Mouse (Mus musculus): ENCODE results near the gene Shh. TPM values are rescaled to one million over a fixed set of nuclear protein-coding genes. Genes with fewer than 3 reads are reported as not detected.

Gene Shh
- polyA plus RNA-seq, 1 experiment from 2014 or later: 4.6 TPM

DNA sequence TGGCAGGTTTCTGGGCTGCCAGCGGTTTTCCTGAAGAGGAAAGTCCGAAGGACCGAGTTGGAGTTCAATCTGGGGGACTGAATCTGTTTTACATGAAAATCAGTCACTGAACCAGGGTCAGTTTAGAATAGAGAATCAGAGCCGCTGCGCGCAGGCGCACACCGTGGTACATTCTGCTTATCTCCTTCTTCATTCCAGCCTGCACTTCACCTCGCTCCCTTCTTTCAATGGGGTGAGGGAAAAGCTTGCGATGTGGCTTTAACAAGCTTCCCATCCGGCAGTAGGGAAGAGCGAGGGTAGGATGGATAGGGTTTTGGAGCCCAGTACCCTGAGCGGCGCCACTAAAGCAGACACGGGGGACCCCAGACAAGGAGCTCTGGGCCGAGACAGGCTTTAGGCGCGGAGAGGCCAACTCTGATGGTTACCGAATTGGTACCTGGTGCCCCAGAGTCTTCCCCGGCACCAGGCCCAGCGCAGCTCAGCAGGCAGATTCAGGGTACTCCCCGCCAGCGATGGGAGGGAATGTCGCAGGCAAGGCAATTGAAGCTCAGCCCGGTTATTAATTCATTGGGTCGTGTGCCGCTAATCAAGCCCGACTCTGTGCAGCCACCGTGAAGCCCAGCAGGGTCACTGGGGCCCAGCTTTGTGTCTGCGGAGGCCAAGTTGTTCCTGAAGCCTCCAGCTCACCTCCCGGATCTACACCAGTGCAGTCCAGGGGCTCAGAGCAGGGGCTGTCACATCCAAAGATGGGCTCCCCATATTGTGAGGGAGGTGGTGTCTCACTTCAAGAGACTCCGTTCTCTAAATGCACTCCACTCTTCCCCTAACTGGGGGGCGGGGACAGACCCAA lies 4.1 kb downstream of the Shh start:
- Histone ChIP-seq H3K9ac (replicated peaks; ENCODE audit: low read depth, low read length) (peak overlapping the region; percentile 65; the same call in 1 of the 2 replicates), H3K4me1 (ENCODE audit: control insufficient read depth, insufficient read depth, low read length) (peaks cover 9% of the 10 kb centered on the region; the same call in 1 of the 2 replicates), H3K4me2 (replicated peaks; ENCODE audit: low read depth, low read length) (peak overlapping the region; percentile 79), H3K9me3 (ENCODE audit: control insufficient read depth, low read depth, low read length) (no peaks in the 10 kb centered on the region), H3K4me3 (ENCODE audit: low read depth, low read length) (peak overlapping the region; percentile 60), H3K27ac (ENCODE audit: low read length) (peak overlapping the region; percentile 82), H3K36me3 (ENCODE audit: control insufficient read depth, insufficient read depth, low read length) (no peaks in the 10 kb centered on the region), H3K27me3 (ENCODE audit: control insufficient read depth, insufficient read depth, low read length) (peaks cover 83% of the 10 kb centered on the region)
- 3% methylated on average over 33 of the region's 33 CpGs for WGBS
- no peak for ATAC-seq (ENCODE audit: insufficient number of reproducible peaks, insufficient read depth, low FRiP score, low read depth)

DNA sequence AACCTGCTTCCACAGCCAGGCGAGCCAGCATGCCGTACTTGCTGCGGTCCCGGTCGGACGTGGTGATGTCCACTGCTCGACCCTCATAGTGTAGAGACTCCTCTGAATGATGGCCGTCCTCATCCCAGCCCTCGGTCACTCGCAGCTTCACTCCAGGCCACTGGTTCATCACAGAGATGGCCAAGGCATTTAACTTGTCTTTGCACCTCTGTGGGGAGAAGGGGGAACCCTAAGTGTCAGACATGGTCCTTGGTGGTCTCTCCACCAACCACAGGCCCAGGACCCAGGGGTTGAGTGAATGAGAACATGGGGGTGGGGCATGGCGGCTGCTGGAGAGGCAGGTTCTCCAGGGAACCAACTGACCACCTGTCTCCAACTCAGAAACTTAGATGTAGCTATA lies 5.7 kb downstream of the Shh start:
- Histone ChIP-seq H3K4me2 (replicated peaks; ENCODE audit: low read depth, low read length) (peak overlapping the region; percentile 79), H3K36me3 (ENCODE audit: control insufficient read depth, insufficient read depth, low read length) (no peaks in the 10 kb centered on the region), H3K4me3 (ENCODE audit: low read depth, low read length) (peak overlapping the region; percentile 60; the same call in 1 of the 2 replicates), H3K27ac (ENCODE audit: low read length) (peak overlapping the region; percentile 82; the same call in 1 of the 2 replicates), H3K27me3 (ENCODE audit: control insufficient read depth, insufficient read depth, low read length) (peaks cover 75% of the 10 kb centered on the region), H3K4me1 (ENCODE audit: control insufficient read depth, insufficient read depth, low read length) (peaks cover 12% of the 10 kb centered on the region; the same call in 1 of the 2 replicates), H3K9me3 (ENCODE audit: control insufficient read depth, low read depth, low read length) (no peaks in the 10 kb centered on the region), H3K9ac (replicated peaks; ENCODE audit: low read depth, low read length) (0 out of 2 replicates have a peak overlapping the region, but pooled peaks have one; percentile 4)
- WGBS: 15% methylated on average over 11 of the region's 11 CpGs
- no peak for ATAC-seq (ENCODE audit: insufficient number of reproducible peaks, insufficient read depth, low FRiP score, low read depth)

DNA sequence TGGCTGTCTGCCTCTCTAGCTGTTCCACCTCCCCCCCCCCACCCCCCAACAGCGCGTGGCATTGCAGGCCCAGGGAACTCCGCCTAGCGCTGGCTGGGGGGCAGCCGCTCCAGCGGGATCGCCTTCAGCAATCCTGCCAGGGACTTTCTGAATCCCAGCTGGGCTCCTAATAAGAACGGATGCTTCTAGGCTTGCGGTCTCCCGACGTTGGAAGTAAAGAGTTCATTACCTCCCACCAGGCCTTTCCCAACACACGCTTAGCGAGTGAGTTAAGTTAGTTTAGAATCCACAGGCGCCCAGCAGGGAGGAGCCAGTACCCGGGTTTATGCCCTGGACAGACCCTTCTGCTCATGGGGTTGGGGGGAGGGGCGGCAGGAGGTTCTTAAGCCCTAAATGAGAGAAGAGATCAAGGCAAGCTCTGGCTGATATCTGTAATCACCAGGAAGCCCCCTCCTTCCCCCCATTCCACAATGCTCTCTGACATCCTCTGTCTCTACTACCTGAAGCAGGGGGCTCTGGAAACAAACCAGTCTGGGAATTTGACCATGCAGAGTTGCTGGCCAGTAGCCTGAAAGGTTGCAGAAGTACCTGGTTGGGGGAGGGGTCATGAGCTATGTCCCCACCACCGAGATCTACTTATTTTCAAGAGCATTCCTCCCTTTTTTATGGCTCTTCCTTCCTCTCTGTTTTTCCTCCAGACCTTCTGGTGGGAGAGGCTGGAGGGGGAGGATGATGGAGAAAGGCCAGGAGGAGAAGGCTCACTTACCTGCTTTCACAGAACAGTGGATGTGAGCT lies 6.3 kb downstream of the Shh start:
- peak overlapping the region; percentile 60; the same call in 1 of the 2 replicates for H3K4me3 ChIP-seq (ENCODE audit: low read depth, low read length)
- H3K4me2 ChIP-seq (replicated peaks; ENCODE audit: low read depth, low read length): peak overlapping the region; percentile 79
- H3K36me3 ChIP-seq (ENCODE audit: control insufficient read depth, insufficient read depth, low read length): no peaks in the 10 kb centered on the region
- H3K9ac ChIP-seq (replicated peaks; ENCODE audit: low read depth, low read length): peak overlapping the region; percentile 10; the same call in 1 of the 2 replicates
- H3K27ac ChIP-seq (ENCODE audit: low read length): peak overlapping the region; percentile 82; the same call in 1 of the 2 replicates
- 2% methylated on average over 17 of the region's 17 CpGs for WGBS
- peaks cover 69% of the 10 kb centered on the region for H3K27me3 ChIP-seq (ENCODE audit: control insufficient read depth, insufficient read depth, low read length)
- no peaks in the 10 kb centered on the region for H3K9me3 ChIP-seq (ENCODE audit: control insufficient read depth, low read depth, low read length)
- ATAC-seq (ENCODE audit: insufficient number of reproducible peaks, insufficient read depth, low FRiP score, low read depth): no peak
- peaks cover 12% of the 10 kb centered on the region; the same call in 1 of the 2 replicates for H3K4me1 ChIP-seq (ENCODE audit: control insufficient read depth, insufficient read depth, low read length)

DNA sequence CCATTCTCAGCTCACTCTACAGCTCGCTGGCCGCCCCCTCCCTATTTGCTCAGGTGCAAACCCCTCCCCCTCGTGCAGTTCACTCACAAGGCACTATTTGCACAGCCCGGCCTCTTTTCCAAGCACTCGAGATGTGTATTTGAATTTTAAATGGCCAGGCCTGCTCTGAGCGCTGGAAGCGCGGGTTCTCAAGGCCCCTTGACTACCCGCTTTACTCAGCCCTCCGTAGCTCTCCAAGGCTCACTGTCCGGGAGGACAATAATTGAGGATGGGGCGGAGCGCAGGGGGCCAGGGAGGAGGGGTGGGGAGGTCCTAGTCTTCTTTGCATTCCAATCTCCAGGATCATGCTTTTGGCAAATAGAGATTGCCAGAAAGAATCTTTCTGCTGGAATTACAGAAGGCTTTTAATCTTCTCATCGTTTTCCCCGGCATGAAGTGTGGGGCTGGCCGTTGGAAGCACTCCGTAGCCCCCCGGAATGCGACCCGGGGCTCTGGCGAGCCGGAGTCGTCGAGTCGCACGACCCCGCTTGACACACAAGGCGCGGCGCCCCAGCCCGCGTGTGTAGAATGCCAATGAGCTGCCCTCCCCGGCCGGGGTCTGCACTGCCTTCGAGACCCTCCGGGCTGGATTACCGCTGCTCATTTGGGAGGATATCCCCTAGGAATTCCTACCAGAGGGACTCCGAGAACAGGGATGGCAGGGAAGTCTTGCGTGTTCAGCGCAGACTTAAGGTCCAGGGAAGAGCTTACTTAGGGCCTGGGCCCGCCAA lies 7.4 kb downstream of the Shh start:
- Histone ChIP-seq H3K9ac (replicated peaks; ENCODE audit: low read depth, low read length) (no peak overlapping the region; the same call in 1 of the 2 replicates), H3K4me3 (ENCODE audit: low read depth, low read length) (peak overlapping the region; percentile 60)

DNA sequence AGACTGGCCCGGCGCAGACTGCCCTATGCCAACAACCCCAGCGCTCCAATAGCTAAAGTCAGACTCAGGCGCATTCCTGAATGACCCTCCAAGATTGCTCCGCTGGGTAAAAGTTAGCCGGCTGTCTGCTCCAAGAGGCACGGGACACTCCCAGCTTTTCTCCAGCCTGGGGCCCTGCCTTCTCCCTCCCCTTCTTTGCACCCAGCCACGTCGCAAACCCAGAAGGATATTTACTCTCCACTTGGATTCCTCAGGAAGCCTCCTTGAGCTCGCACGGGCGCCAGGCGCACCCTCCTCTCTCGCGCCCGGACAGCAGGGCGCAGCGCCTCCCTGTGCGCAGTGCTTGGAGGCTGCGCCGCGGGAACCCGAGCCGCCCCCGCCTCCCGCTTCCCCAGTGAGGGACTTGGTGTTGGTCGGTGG lies 8.2 kb downstream of the Shh start:
- no peaks in the 10 kb centered on the region for H3K9me3 ChIP-seq (ENCODE audit: control insufficient read depth, low read depth, low read length)
- H3K36me3 ChIP-seq (ENCODE audit: control insufficient read depth, insufficient read depth, low read length): no peaks in the 10 kb centered on the region
- peak overlapping the region; percentile 82 for H3K27ac ChIP-seq (ENCODE audit: low read length)
- under 1% methylated on average over 27 of the region's 27 CpGs for WGBS
- H3K9ac ChIP-seq (replicated peaks; ENCODE audit: low read depth, low read length): peak overlapping the region; percentile 30; the same call in 1 of the 2 replicates
- peak; percentile 58 for ATAC-seq (ENCODE audit: insufficient number of reproducible peaks, insufficient read depth, low FRiP score, low read depth)
- H3K4me2 ChIP-seq (replicated peaks; ENCODE audit: low read depth, low read length): peak overlapping the region; percentile 79
- peak overlapping the region; percentile 60 for H3K4me3 ChIP-seq (ENCODE audit: low read depth, low read length)
- peaks cover 53% of the 10 kb centered on the region for H3K27me3 ChIP-seq (ENCODE audit: control insufficient read depth, insufficient read depth, low read length)
- peaks cover 12% of the 10 kb centered on the region; the same call in 1 of the 2 replicates for H3K4me1 ChIP-seq (ENCODE audit: control insufficient read depth, insufficient read depth, low read length)

More for the DNA sequence above, 7.4 kb downstream of the Shh start:
- H3K36me3 ChIP-seq (ENCODE audit: control insufficient read depth, insufficient read depth, low read length): no peaks in the 10 kb centered on the region
- peaks cover 12% of the 10 kb centered on the region; the same call in 1 of the 2 replicates for H3K4me1 ChIP-seq (ENCODE audit: control insufficient read depth, insufficient read depth, low read length)
- peak overlapping the region; percentile 82 for H3K27ac ChIP-seq (ENCODE audit: low read length)
- WGBS: under 1% methylated on average over 41 of the region's 41 CpGs
- no peaks in the 10 kb centered on the region for H3K9me3 ChIP-seq (ENCODE audit: control insufficient read depth, low read depth, low read length)
- peak overlapping the region; percentile 79 for H3K4me2 ChIP-seq (replicated peaks; ENCODE audit: low read depth, low read length)
- H3K27me3 ChIP-seq (ENCODE audit: control insufficient read depth, insufficient read depth, low read length): peaks cover 58% of the 10 kb centered on the region
- ATAC-seq (ENCODE audit: insufficient number of reproducible peaks, insufficient read depth, low FRiP score, low read depth): peak; percentile 64

DNA sequence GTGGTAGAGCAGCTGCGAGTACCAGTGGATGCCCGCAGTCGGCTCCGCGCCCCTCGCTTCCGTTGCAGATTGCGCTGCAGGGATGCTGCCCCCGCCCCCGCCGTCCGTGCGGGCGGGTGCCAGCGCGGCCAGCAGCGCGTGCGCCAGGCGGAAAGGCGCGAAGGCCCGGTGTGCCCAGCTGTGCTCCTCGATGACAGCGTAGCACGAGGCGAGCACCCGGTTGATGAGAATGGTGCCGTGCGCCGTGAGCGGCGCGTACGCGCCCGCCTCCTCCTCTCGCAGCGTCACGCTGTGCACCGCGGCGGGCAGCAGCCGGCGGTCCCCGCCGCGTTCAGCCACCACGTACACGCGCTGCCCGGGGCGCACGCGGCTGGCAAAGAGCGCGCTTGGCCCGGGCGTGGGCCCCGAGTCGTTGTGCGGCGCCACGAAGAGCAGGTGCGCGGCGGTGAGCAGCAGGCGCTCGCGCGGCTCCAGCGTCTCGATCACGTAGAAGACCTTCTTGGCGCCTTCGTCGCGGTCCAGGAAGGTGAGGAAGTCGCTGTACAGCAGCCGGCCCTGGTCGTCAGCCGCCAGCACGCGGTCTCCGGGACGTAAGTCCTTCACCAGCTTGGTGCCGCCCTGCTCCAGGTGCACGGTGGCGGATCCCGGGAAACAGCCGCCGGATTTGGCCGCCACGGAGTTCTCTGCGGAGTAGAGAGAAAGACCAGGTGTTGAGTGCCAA lies 9.0 kb downstream of the Shh start:
- H3K27me3 ChIP-seq (ENCODE audit: control insufficient read depth, insufficient read depth, low read length): peaks cover 46% of the 10 kb centered on the region
- H3K27ac ChIP-seq (ENCODE audit: low read length): peak overlapping the region; percentile 82
- no peak for ATAC-seq (ENCODE audit: insufficient number of reproducible peaks, insufficient read depth, low FRiP score, low read depth)
- 2% methylated on average over 95 of the region's 95 CpGs for WGBS
- peak overlapping the region; percentile 30; the same call in 1 of the 2 replicates for H3K9ac ChIP-seq (replicated peaks; ENCODE audit: low read depth, low read length)
- H3K36me3 ChIP-seq (ENCODE audit: control insufficient read depth, insufficient read depth, low read length): no peaks in the 10 kb centered on the region
- H3K4me2 ChIP-seq (replicated peaks; ENCODE audit: low read depth, low read length): peak overlapping the region; percentile 79
- peak overlapping the region; percentile 60 for H3K4me3 ChIP-seq (ENCODE audit: low read depth, low read length)
- H3K9me3 ChIP-seq (ENCODE audit: control insufficient read depth, low read depth, low read length): no peaks in the 10 kb centered on the region
- H3K4me1 ChIP-seq (ENCODE audit: control insufficient read depth, insufficient read depth, low read length): peaks cover 12% of the 10 kb centered on the region; the same call in 1 of the 2 replicates

DNA sequence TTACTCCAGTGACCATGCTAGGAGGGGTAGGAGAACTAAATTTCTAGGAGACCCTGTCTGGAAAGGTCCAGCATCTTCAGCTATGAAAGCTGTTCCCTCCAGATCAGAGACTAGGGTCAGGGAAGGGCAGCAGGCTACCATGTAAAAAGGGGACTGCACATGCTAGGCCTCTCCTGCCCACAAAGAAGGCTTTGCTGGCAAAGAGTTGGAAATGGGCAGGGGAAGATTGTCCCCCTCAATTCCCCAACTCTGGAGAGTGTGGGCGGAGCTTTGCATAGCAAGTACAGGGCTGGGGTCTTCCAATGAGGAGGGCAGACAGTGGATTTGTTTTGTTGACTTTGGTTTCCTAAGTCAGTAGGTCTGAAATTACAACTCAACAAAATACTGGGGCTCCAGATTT lies 10.7 kb downstream of the Shh start:
- Histone ChIP-seq H3K9me3 (ENCODE audit: control insufficient read depth, low read depth, low read length) (no peaks in the 10 kb centered on the region), H3K4me1 (ENCODE audit: control insufficient read depth, insufficient read depth, low read length) (peaks cover 12% of the 10 kb centered on the region; the same call in 1 of the 2 replicates), H3K27me3 (ENCODE audit: control insufficient read depth, insufficient read depth, low read length) (peaks cover 31% of the 10 kb centered on the region), H3K4me3 (ENCODE audit: low read depth, low read length) (no peak overlapping the region), H3K4me2 (replicated peaks; ENCODE audit: low read depth, low read length) (no peak overlapping the region), H3K36me3 (ENCODE audit: control insufficient read depth, insufficient read depth, low read length) (no peaks in the 10 kb centered on the region), H3K27ac (ENCODE audit: low read length) (no peak overlapping the region), H3K9ac (replicated peaks; ENCODE audit: low read depth, low read length) (no peak overlapping the region)
- WGBS: 54% methylated on average over 1 of the region's 1 CpGs
- ATAC-seq (ENCODE audit: insufficient number of reproducible peaks, insufficient read depth, low FRiP score, low read depth): no peak
